Mouse (Mus musculus) liver, embryonic 12.5 days (tissue): Measurements from ENCODE around the gene Zdhhc3. TPM values are rescaled to one million over a fixed set of nuclear protein-coding genes. Genes with fewer than 3 reads are reported as not detected.

Experiments
- ATAC-seq: fragments of 200-750 bp; cut with Nextera tagmentation; 2 replicates; pipeline ENCODE4 v1.8.0; 2017; ENCODE audit warnings: moderate number of reproducible peaks, mild to moderate bottlenecking, moderate library complexity
- H3K27ac ChIP-seq: fragments of 300-500 bp; sonication (generic); 2 replicates; pipeline ENCODE4 v1.5.1; 2016; ENCODE audit warnings: mild to moderate bottlenecking
- H3K27me3 ChIP-seq: fragments of 300-500 bp; sonication (generic); replicated peaks from 2 replicates; pipeline ENCODE4 v1.6.1; 2016; ENCODE audit warnings: mild to moderate bottlenecking, moderate library complexity
- H3K36me3 ChIP-seq: fragments of 300-500 bp; sonication (generic); 2 replicates; pipeline ENCODE4 v1.6.1; 2016; ENCODE audit warnings: mild to moderate bottlenecking, moderate library complexity
- H3K4me1 ChIP-seq: fragments of 300-500 bp; sonication (generic); 2 replicates; pipeline ENCODE4 v1.6.1; 2016
- H3K4me2 ChIP-seq: fragments of 300-500 bp; sonication (generic); 2 replicates; pipeline ENCODE4 v1.6.1; 2016; ENCODE audit warnings: mild to moderate bottlenecking, moderate library complexity
- H3K4me3 ChIP-seq: fragments of 300-500 bp; sonication (generic); 2 replicates; pipeline ENCODE4 v1.5.1; 2016; ENCODE audit warnings: mild to moderate bottlenecking, moderate library complexity
- H3K9ac ChIP-seq: fragments of 300-500 bp; sonication (generic); 2 replicates; pipeline ENCODE4 v1.6.1; 2016; ENCODE audit warnings: mild to moderate bottlenecking, moderate library complexity
- H3K9me3 ChIP-seq: fragments of 300-500 bp; sonication (generic); replicated peaks from 2 replicates; pipeline ENCODE4 v1.6.1; 2016; ENCODE audit warnings: mild to moderate bottlenecking, moderate library complexity
- WGBS: fragments of 180-500 bp; shearing (Covaris S2); methylation state at CpG from one replicate; pipeline ENCODE4 v1.1.7; 2016; ENCODE audit not compliant: insufficient replicate concordance; 5-methylcytosine and 5-hydroxymethylcytosine counted together
- polyA plus RNA-seq: library from polyadenylated mRNA; unstranded; fragments of >200 nt; fragmentation: Nextera tagmentation; extraction: Ambion mirVana; gene quantifications from 2 replicates; pipeline ENCODE4 v1.2.1, GENCODE M21; 2016

The Zdhhc3 gene
- polyA plus RNA-seq, 1 experiment from 2014 or later = 51.2 TPM

DNA sequence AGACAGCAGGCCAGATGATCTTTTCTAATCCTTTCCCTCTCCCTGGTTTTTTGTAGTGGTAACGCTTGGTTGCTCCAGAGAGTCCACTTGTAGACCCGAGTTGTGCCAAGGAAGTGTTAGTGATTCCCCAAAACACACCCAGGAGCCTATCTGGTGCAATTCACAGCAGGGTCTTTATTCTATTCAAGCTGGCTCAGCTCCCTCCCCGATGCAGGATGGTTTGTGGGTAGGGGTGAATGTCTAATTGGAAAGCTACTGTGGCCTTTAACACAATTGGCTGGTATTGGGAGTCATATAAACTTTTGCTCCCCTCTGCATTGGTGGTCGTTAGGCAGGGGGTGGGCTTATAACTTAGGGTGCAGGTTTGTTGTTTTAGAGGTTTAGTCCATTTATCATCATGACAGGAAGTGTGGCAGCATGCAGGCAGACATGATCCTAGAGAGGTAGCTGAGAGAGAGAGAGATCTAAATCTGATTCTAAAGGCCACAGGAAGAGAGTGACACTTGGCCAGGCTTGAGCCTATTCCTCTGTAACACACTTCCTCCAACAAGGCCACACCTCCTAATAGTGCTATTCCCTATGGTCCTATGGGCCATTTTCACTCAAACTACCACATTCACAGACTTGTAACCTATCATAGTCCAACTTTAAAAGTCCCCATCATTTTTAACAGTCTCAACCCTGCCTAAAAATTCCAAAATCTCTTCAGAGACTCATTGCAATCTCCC lies 27.0 kb upstream of the Zdhhc3 start:
- Histone ChIP-seq H3K27ac (no peak overlapping the region), H3K4me3 (no peak overlapping the region), H3K9ac (no peak overlapping the region), H3K4me2 (no peak overlapping the region), H3K4me1 (no peaks in the 10 kb centered on the region), H3K36me3 (peaks cover 84% of the 10 kb centered on the region), H3K9me3 (peaks cover 6% of the 10 kb centered on the region; the same call in 1 of the 2 replicates), H3K27me3 (no peaks in the 10 kb centered on the region)
- WGBS = 78% methylated on average over 4 of the region's 4 CpGs
- ATAC-seq = no peak

- peaks cover 1% of the 10 kb centered on the region; the same call in 1 of the 2 replicates for H3K9me3 ChIP-seq
- no peaks in the 10 kb centered on the region for H3K4me1 ChIP-seq
- H3K27ac ChIP-seq = no peak overlapping the region
- ATAC-seq = no peak
- peaks cover 90% of the 10 kb centered on the region for H3K36me3 ChIP-seq
- WGBS = 75% methylated on average over 5 of the region's 5 CpGs
- no peak overlapping the region for H3K9ac ChIP-seq
- no peaks in the 10 kb centered on the region for H3K27me3 ChIP-seq
- H3K4me3 ChIP-seq = no peak overlapping the region
- H3K4me2 ChIP-seq = no peak overlapping the region
These were observed 26.0 kb upstream of the Zdhhc3 start for GRCm38 (mm10) chr9:123138891-123139474.

GRCm38 (mm10) chr9:123136953-123137682 lies 24.1 kb upstream of the Zdhhc3 start:
- no peak overlapping the region for H3K4me3 ChIP-seq
- 75% methylated on average over 7 of the region's 7 CpGs for WGBS
- no peak overlapping the region for H3K9ac ChIP-seq
- ATAC-seq = no peak
- H3K4me1 ChIP-seq = no peaks in the 10 kb centered on the region
- no peak overlapping the region for H3K27ac ChIP-seq
- H3K36me3 ChIP-seq = peaks cover 97% of the 10 kb centered on the region
- H3K9me3 ChIP-seq = no peaks in the 10 kb centered on the region
- H3K4me2 ChIP-seq = no peak overlapping the region
- no peaks in the 10 kb centered on the region for H3K27me3 ChIP-seq

DNA sequence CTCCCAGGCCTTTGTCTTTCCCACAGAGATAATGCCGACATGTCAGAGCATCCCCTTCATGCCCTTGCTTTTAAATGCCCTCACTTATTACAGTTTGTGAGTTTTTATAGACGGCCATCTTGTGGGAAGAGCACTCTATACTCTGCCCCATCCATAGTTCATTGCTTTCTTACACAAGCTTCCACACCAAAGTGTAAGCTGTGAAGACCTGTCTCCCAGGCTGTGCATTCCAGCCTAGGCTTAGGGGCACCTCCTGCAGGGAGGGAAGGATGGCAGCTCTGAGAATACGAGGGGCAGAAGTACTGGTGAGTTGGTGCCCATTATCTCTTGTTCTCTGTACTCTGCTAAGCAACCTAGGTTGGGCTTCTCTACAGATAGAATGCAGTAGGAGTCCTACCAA lies 20.0 kb upstream of the Zdhhc3 start:
- ATAC-seq = no peak
- Histone ChIP-seq H3K27me3 (no peaks in the 10 kb centered on the region), H3K4me2 (no peak overlapping the region), H3K27ac (no peak overlapping the region), H3K9me3 (no peaks in the 10 kb centered on the region), H3K4me3 (no peak overlapping the region), H3K4me1 (0 out of 2 replicates have a peak, but pooled peaks cover 4% of the 10 kb centered on the region), H3K9ac (no peak overlapping the region), H3K36me3 (peaks cover 100% of the 10 kb centered on the region)
- WGBS = 83% methylated on average over 3 of the region's 3 CpGs

- no peak for ATAC-seq
- no peaks in the 10 kb centered on the region for H3K27me3 ChIP-seq
- no peak overlapping the region for H3K4me2 ChIP-seq
- 82% methylated on average over 6 of the region's 6 CpGs for WGBS
- no peak overlapping the region for H3K4me3 ChIP-seq
- peaks cover 23% of the 10 kb centered on the region for H3K4me1 ChIP-seq
- no peaks in the 10 kb centered on the region for H3K9me3 ChIP-seq
- H3K9ac ChIP-seq = no peak overlapping the region
- no peak overlapping the region for H3K27ac ChIP-seq
- peaks cover 92% of the 10 kb centered on the region for H3K36me3 ChIP-seq
These were observed 14.7 kb upstream of the Zdhhc3 start for GRCm38 (mm10) chr9:123127663-123128062.

DNA sequence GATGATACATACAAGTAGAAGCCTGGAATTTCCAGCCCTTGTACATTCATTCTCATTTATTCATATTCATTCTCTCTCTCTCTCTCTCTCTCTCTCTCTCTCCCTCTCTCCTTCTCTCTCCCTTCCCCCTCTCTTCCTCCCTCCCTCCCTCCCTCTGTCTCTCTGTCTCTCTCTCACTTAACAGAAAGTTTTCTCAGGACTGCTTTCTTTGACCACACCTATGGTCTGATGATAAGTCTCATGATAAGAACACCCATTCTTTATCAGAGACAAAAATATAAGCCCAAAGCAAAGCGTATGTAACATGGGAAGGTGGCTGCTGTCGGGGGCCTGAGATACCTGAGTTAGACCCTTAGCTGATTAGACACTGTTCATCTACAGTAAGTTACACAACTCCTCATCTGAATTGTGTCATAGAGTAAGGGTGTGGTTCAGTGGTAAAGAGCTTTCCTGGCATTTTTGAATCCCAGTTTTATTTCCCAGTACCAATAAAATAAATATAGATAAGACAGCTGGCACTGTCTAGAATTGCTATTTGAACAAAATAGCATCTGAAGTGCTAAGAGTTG lies 11.5 kb upstream of the Zdhhc3 start:
- Histone ChIP-seq H3K9ac (peak overlapping the region; percentile 6; the same call in 1 of the 2 replicates), H3K4me3 (no peak overlapping the region), H3K27me3 (no peaks in the 10 kb centered on the region), H3K4me1 (peaks cover 18% of the 10 kb centered on the region), H3K36me3 (peaks cover 92% of the 10 kb centered on the region), H3K4me2 (peak overlapping the region; percentile 42), H3K27ac (peak overlapping the region; percentile 64), H3K9me3 (no peaks in the 10 kb centered on the region)
- WGBS = 17% methylated on average over 2 of the region's 2 CpGs
- ATAC-seq = peak; percentile 70

GRCm38 (mm10) chr9:123123571-123124412 lies 10.8 kb upstream of the Zdhhc3 start:
- no peaks in the 10 kb centered on the region for H3K27me3 ChIP-seq
- peak overlapping the region; percentile 42 for H3K4me2 ChIP-seq
- no peak overlapping the region for H3K4me3 ChIP-seq
- H3K9me3 ChIP-seq = no peaks in the 10 kb centered on the region
- peak overlapping the region; percentile 6; the same call in 1 of the 2 replicates for H3K9ac ChIP-seq
- peak; percentile 68 for ATAC-seq
- H3K27ac ChIP-seq = peak overlapping the region; percentile 64
- H3K4me1 ChIP-seq = peaks cover 18% of the 10 kb centered on the region
- WGBS = 68% methylated on average over 6 of the region's 6 CpGs
- H3K36me3 ChIP-seq = peaks cover 92% of the 10 kb centered on the region

- WGBS = 81% methylated on average over 3 of the region's 3 CpGs
- Histone ChIP-seq H3K9ac (no peak overlapping the region), H3K27ac (no peak overlapping the region), H3K27me3 (no peaks in the 10 kb centered on the region), H3K9me3 (no peaks in the 10 kb centered on the region), H3K4me2 (no peak overlapping the region), H3K4me3 (no peak overlapping the region), H3K36me3 (peaks cover 91% of the 10 kb centered on the region), H3K4me1 (peaks cover 18% of the 10 kb centered on the region)
- no peak for ATAC-seq
These were observed 10.0 kb upstream of the Zdhhc3 start for GRCm38 (mm10) chr9:123123017-123123416.

GRCm38 (mm10) chr9:123115566-123115965 lies 2.6 kb upstream of the Zdhhc3 start:
- H3K4me2 ChIP-seq = no peak overlapping the region
- H3K9me3 ChIP-seq = no peaks in the 10 kb centered on the region
- ATAC-seq = no peak
- WGBS = 65% methylated on average over 1 of the region's 1 CpGs
- no peak overlapping the region for H3K4me3 ChIP-seq
- no peak overlapping the region for H3K9ac ChIP-seq
- H3K27ac ChIP-seq = no peak overlapping the region
- peaks cover 32% of the 10 kb centered on the region for H3K4me1 ChIP-seq
- no peaks in the 10 kb centered on the region for H3K27me3 ChIP-seq
- peaks cover 52% of the 10 kb centered on the region for H3K36me3 ChIP-seq

GRCm38 (mm10) chr9:123113931-123114330 lies 926 bp upstream of the Zdhhc3 start:
- Histone ChIP-seq H3K4me1 (peaks cover 46% of the 10 kb centered on the region), H3K27me3 (no peaks in the 10 kb centered on the region), H3K4me3 (peak overlapping the region; percentile 84), H3K9me3 (no peaks in the 10 kb centered on the region), H3K4me2 (peak overlapping the region; percentile 90), H3K9ac (peak overlapping the region; percentile 92), H3K36me3 (peaks cover 37% of the 10 kb centered on the region), H3K27ac (no peak overlapping the region)
- no peak for ATAC-seq
- WGBS = 50% methylated on average over 6 of the region's 6 CpGs

DNA sequence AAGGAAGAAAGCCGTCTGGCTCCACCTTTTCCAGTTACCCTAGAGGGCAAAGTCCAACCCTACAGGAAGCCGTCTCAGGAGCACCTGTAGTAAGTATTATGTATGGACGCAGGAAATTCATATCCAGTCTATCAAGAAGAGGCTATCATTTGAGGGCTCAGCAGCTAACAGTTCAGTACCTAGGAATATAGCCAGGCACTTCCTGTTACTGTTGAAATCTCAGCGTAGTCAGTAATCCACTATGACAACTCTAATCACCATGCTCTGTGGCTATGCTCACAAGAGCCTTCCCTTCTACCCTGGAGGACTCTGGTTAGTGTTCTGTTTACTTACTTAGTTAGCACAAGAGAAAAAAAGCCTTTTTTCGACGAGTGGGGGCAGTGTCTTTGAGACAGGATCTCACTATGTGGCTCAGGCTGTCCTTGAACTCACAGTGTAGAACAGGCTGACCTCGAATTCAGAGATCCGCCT lies 1.2 kb downstream of the Zdhhc3 start:
- Histone ChIP-seq H3K4me1 (peaks cover 46% of the 10 kb centered on the region), H3K27ac (no peak overlapping the region), H3K4me2 (peak overlapping the region; percentile 90), H3K27me3 (no peaks in the 10 kb centered on the region), H3K9me3 (no peaks in the 10 kb centered on the region), H3K36me3 (peaks cover 36% of the 10 kb centered on the region), H3K9ac (peak overlapping the region; percentile 92), H3K4me3 (peak overlapping the region; percentile 84)
- no peak for ATAC-seq
- 32% methylated on average over 8 of the region's 8 CpGs for WGBS
